Mouse (Mus musculus) myocyte (in vitro differentiated cells): ENCODE data around the gene Syna.

Experiments used
- E2F4 ChIP-seq: IDR thresholded peaks from one replicate; pipeline ENCODE4 v1.6.1; 2011; ENCODE audit warnings: mild to moderate bottlenecking, control low read depth, moderate library complexity; ENCODE audit not compliant: insufficient read depth
- MAX ChIP-seq: IDR thresholded peaks from one replicate; pipeline ENCODE4 v1.6.1; 2011; ENCODE audit warnings: low read depth, mild to moderate bottlenecking, control low read depth
- MYOG ChIP-seq, 3 experiments: IDR thresholded peaks; one replicate each; pipeline ENCODE4 v1.6.1; 2011; ENCODE audit warnings: control low read depth in 2 of 3, low read depth in 2 of 3, mild to moderate bottlenecking in 2 of 3; ENCODE audit not compliant: insufficient read length in 2 of 3, control insufficient read depth in 1 of 3, insufficient read depth in 1 of 3
- POLR2A ChIP-seq: IDR thresholded peaks from one replicate; pipeline ENCODE4 v1.6.1; 2011; ENCODE audit warnings: low read depth, mild to moderate bottlenecking, control low read depth, moderate library complexity; ENCODE audit not compliant: insufficient read length
- SRF ChIP-seq: IDR thresholded peaks from one replicate; pipeline ENCODE4 v1.6.1; 2011; ENCODE audit warnings: low read depth; ENCODE audit not compliant: control insufficient read depth, insufficient read length
- USF1 ChIP-seq: IDR thresholded peaks from one replicate; pipeline ENCODE4 v1.6.1; 2011; ENCODE audit warnings: low read depth, mild to moderate bottlenecking, control low read depth, moderate library complexity

DNA sequence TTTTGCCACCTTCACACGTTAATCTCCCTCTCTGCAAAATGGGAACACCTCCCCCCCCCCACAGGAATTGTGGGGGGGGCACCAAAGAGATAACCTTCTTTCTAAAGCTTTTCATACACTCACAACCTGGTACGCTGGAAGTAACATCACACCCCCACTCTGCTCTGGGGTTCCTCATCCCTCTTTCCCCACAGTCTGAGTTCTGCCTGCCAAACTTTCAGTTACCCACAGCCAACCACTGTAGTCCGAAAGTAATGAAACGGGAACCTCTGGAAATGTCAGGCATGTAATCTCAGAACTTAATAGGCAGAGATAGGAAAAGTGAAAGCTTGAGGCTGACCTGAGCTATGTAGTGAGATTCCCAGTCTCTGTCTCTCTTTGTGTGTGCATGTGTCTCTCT, 7.5 kb upstream of the Syna start:
- TF ChIP-seq E2F4 = no peak
- no peak for TF ChIP-seq USF1
- TF ChIP-seq SRF = no peak
- no peak for TF ChIP-seq POLR2A
- TF ChIP-seq MYOG (IDR thresholded peaks at IDR 0.05; ENCODE audit: control insufficient read depth in 1 of 3, insufficient read depth in 1 of 3, insufficient read length in 2 of 3, low read depth in 2 of 3) = no peak
- TF ChIP-seq MAX = no peak
